Mouse (Mus musculus) stomach, postnatal 0 days (tissue): ENCODE measurements around the gene Celf2. TPM values are rescaled to one million over a fixed set of nuclear protein-coding genes. Genes with fewer than 3 reads are reported as not detected.

ENCODE experiments used
- ATAC-seq: fragments of 200-750 bp; cut with Nextera tagmentation; 2 replicates; pipeline ENCODE4 v1.8.0; 2017; ENCODE audit not compliant: low FRiP score, low TSS enrichment
- DNase-seq: peaks from one replicate; pipeline ENCODE4 v3.0.0-alpha.2; 2016; ENCODE audit warnings: low spot score
- H3K27ac ChIP-seq: fragments of 300-500 bp; sonication (generic); replicated peaks from 2 replicates; pipeline ENCODE4 v1.5.1; 2014; ENCODE audit warnings: mild to moderate bottlenecking, control low read depth
- H3K27me3 ChIP-seq: fragments of 300-500 bp; sonication (generic); 2 replicates; pipeline ENCODE4 v1.6.1; 2014; ENCODE audit warnings: low read length; ENCODE audit not compliant: control insufficient read depth, insufficient read depth
- H3K36me3 ChIP-seq: fragments of 300-500 bp; sonication (generic); 2 replicates; pipeline ENCODE4 v1.6.1; 2014; ENCODE audit warnings: low read length, mixed read lengths; ENCODE audit not compliant: control insufficient read depth, insufficient read depth
- H3K4me1 ChIP-seq: fragments of 300-500 bp; sonication (generic); replicated peaks from 2 replicates; pipeline ENCODE4 v1.6.1; 2014; ENCODE audit warnings: antibody characterized with exemption; ENCODE audit not compliant: control insufficient read depth, insufficient read depth
- H3K4me2 ChIP-seq: fragments of 300-500 bp; sonication (generic); replicated peaks from 2 replicates; pipeline ENCODE4 v1.6.1; 2014; ENCODE audit warnings: low read depth, mild to moderate bottlenecking, control low read depth, moderate library complexity
- H3K4me3 ChIP-seq: fragments of 300-500 bp; sonication (generic); 2 replicates; pipeline ENCODE4 v1.5.1; 2014; ENCODE audit warnings: low read depth, low read length, control low read depth
- H3K9ac ChIP-seq: fragments of 300-500 bp; sonication (generic); 2 replicates; pipeline ENCODE4 v1.6.1; 2014; ENCODE audit warnings: mild to moderate bottlenecking, low read length, control low read depth, mixed read lengths
- H3K9me3 ChIP-seq: fragments of 300-500 bp; sonication (generic); 2 replicates; pipeline ENCODE4 v1.6.1; 2016; ENCODE audit warnings: low read length; ENCODE audit not compliant: control insufficient read depth
- CTCF ChIP-seq: IDR thresholded peaks from 2 replicates; pipeline ENCODE4 v1.5.1; 2016; ENCODE audit warnings: antibody characterized with exemption, low read depth, mild to moderate bottlenecking, moderate library complexity
- EP300 ChIP-seq: optimal IDR thresholded peaks from 2 replicates; pipeline ENCODE3; 2016; ENCODE audit warnings: antibody characterized with exemption
- WGBS: fragments of 180-500 bp; shearing (Covaris S2); extraction: QIAGEN DNeasy Blood & Tissue Kit; methylation state at CpG from one replicate; pipeline ENCODE4 v1.1.7; 2014; 5-methylcytosine and 5-hydroxymethylcytosine counted together
- polyA plus RNA-seq: library from polyadenylated mRNA; unstranded; fragments of >200 nt; fragmentation: Nextera tagmentation; extraction: Ambion mirVana; gene quantifications from 2 replicates; pipeline ENCODE4 v1.2.1, GENCODE M21; 2015

Gene Celf2
- polyA plus RNA-seq, 1 experiment from 2014 or later = 23.4 TPM

DNA sequence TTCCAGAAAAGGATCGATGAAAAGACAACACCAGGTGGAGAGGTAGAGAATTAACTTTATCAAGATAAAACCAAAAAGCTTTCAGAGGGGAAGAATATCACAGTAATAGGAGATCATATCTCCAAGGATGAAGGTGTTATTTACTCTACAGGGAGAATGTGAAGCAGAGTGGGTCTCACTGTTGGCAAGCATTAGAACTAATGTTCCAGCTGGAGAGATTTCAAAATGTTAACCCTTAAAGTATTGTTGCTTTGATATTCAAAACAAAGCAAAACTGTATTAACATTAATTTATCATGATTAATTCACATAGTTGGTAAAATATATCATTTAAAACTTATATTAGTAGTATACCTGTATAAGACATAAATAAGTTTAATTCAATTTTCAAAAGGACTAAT is 700.6 kb downstream of the Celf2 start:
- ATAC-seq = no peak

GRCm38 (mm10) chr2:6796754-6797153 is 712.6 kb downstream of the Celf2 start:
- DNase-seq (no peak), ATAC-seq (no peak)
- Histone ChIP-seq H3K36me3 (no peaks in the 10 kb centered on the region), H3K27ac (no peak overlapping the region), H3K9me3 (no peaks in the 10 kb centered on the region), H3K4me3 (no peak overlapping the region), H3K4me1 (no peaks in the 10 kb centered on the region), H3K27me3 (no peaks in the 10 kb centered on the region), H3K4me2 (no peak overlapping the region), H3K9ac (no peak overlapping the region)
- 76% methylated on average over 5 of the region's 5 CpGs for WGBS
- TF ChIP-seq EP300 (no peak), CTCF (no peak)

More for the DNA sequence above, 700.6 kb downstream of the Celf2 start:
- no peak overlapping the region for H3K4me2 ChIP-seq
- no peak for DNase-seq
- H3K4me3 ChIP-seq = no peak overlapping the region
- H3K27ac ChIP-seq = no peak overlapping the region
- H3K36me3 ChIP-seq = no peaks in the 10 kb centered on the region
- TF ChIP-seq EP300 (no peak), CTCF (no peak)
- no peaks in the 10 kb centered on the region for H3K4me1 ChIP-seq
- no peak overlapping the region for H3K9ac ChIP-seq
- 52% methylated on average over 1 of the region's 1 CpGs for whole genome bisulfite sequencing
- H3K9me3 ChIP-seq = no peaks in the 10 kb centered on the region
- H3K27me3 ChIP-seq = no peaks in the 10 kb centered on the region

DNA sequence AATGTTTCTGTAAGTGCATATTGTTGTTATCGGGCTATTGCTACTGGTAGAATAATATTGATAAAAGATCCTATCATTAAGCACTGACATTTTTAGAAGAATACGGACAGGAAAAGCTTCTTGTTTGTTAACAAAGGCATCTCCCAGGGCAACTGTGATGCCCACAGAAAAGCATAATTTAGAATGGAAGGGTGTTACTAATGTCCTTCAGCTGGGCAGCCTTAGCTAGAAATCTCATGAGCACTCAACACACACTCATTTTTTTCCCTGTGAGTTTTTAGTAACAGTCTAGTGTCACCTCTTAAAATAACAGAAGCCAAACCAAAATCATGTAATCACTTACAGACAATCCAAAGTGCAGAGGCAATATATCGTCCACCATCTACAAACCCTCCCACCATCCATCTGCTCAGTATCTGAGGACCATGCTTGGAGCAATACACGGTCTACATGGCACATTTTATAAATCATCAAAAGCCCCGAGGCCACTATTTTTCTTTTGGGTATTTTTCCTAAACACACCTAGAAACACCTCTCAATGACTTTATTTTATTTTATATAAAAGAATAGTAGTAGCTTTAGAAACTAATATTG is 713.3 kb downstream of the Celf2 start:
- no peak overlapping the region for H3K4me2 ChIP-seq
- DNase-seq (no peak), ATAC-seq (no peak)
- WGBS = 66% methylated on average over 5 of the region's 5 CpGs
- H3K4me1 ChIP-seq = no peaks in the 10 kb centered on the region
- no peaks in the 10 kb centered on the region for H3K36me3 ChIP-seq
- H3K27ac ChIP-seq = no peak overlapping the region
- no peak for TF ChIP-seq CTCF
- no peak for TF ChIP-seq EP300
- no peak overlapping the region for H3K4me3 ChIP-seq
- no peaks in the 10 kb centered on the region for H3K27me3 ChIP-seq
- no peak overlapping the region for H3K9ac ChIP-seq
- H3K9me3 ChIP-seq = no peaks in the 10 kb centered on the region

GRCm38 (mm10) chr2:6794858-6795257 is 714.5 kb downstream of the Celf2 start:
- Histone ChIP-seq H3K4me3 (no peak overlapping the region), H3K4me2 (no peak overlapping the region), H3K9me3 (no peaks in the 10 kb centered on the region), H3K9ac (no peak overlapping the region), H3K27ac (no peak overlapping the region), H3K27me3 (no peaks in the 10 kb centered on the region), H3K4me1 (no peaks in the 10 kb centered on the region), H3K36me3 (no peaks in the 10 kb centered on the region)
- 72% methylated on average over 7 of the region's 7 CpGs for WGBS
- ATAC-seq (no peak), DNase-seq (no peak)
- no peak for TF ChIP-seq CTCF
- TF ChIP-seq EP300 = no peak

DNA sequence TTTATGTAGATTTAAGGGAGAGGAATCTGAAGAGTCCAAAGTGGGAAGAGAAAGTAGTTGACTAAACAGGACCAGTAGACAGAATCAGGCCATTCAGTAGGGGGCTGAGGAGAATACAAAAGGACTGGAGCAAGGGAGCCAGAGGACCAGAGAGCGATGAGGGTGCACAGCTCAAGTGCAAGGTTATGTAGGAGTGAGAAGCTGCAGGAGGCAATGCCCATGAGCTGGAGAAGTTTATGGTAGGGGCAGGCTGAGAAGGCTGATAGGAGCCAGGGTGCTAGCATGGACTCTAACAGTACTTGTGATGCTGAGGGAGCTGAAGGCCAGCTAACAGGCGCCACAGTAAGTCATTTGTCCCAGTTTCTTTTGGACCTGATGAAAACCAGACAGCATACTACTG is 718.5 kb downstream of the Celf2 start:
- no peak overlapping the region for H3K4me3 ChIP-seq
- no peak for ATAC-seq
- DNase-seq = no peak
- WGBS = 90% methylated on average over 2 of the region's 2 CpGs
- no peaks in the 10 kb centered on the region for H3K9me3 ChIP-seq
- H3K4me2 ChIP-seq = no peak overlapping the region
- no peak overlapping the region for H3K9ac ChIP-seq
- no peak for TF ChIP-seq EP300
- no peak for TF ChIP-seq CTCF
- no peaks in the 10 kb centered on the region for H3K36me3 ChIP-seq
- H3K4me1 ChIP-seq = no peaks in the 10 kb centered on the region
- no peak overlapping the region for H3K27ac ChIP-seq
- no peaks in the 10 kb centered on the region for H3K27me3 ChIP-seq

DNA sequence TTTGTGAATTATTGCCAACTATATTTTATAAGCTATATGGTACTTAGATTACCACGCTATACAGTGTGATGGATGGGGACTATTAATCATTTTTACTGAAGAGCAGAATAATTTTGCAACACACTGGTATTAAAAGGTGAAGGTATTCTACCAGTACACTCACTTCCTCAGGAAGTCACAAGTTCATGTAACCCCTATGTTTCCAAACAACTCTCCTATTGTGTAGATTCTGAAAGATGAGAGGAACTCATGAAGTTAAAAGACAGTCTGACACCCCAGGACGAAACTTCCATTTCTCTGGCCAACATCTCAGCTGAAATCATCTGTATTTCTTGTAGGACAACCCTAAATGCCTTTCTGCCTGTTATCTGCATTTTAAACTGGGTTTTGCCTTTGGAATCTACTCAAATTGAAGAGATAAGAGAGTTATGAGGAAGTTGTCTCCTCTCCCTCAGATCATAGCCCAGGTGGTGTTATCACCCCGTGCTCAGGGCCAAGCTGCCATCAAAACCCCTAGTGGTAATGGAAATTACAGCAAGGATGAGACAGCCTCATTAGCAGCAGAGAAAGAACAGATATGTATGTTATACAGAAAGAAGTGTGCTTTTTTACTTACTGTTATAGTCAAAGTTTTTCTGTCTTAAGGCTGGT is 722.7 kb downstream of the Celf2 start:
- no peak for TF ChIP-seq EP300
- TF ChIP-seq CTCF = peak; percentile 37
- no peak overlapping the region for H3K4me3 ChIP-seq
- DNase-seq = no peak
- no peaks in the 10 kb centered on the region for H3K36me3 ChIP-seq
- no peak overlapping the region for H3K27ac ChIP-seq
- no peak overlapping the region for H3K9ac ChIP-seq
- H3K9me3 ChIP-seq = no peaks in the 10 kb centered on the region
- no peaks in the 10 kb centered on the region for H3K27me3 ChIP-seq
- no peak for ATAC-seq
- no peaks in the 10 kb centered on the region for H3K4me1 ChIP-seq
- WGBS = 67% methylated on average over 3 of the region's 3 CpGs
- no peak overlapping the region for H3K4me2 ChIP-seq
